Mouse (Mus musculus): ENCODE results near the gene Tsga10ip.
"Not testable (repeated sequence)": the region's sequence is repeated elsewhere in the genome, so short reads cannot be mapped to it uniquely, and the experiment has no call there.

Gene Tsga10ip

DNA sequence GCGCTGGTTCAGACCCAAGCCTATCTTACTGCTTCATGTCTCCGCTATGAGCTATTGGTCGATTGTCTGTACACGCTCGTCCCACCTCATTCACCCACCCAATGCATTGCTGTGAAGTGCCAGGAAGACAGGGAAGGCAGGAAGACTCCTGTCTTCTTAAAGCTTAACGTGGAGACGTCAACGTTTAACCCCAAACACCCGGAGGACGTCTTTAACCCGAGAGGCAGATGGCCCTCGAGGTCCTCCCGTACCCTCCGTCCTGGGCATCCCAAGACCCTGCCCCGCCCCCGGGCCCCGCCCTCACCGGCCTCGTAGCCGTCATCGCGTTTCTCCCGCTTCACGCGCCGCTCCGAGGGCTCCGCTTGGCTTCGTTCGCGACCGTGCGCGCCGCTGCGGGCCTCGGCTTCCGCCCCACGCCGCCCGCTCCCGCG is 14.3 kb downstream of the Tsga10ip start:
- DNase-seq = peak in 1 of 2 experiments; percentile 64

DNA sequence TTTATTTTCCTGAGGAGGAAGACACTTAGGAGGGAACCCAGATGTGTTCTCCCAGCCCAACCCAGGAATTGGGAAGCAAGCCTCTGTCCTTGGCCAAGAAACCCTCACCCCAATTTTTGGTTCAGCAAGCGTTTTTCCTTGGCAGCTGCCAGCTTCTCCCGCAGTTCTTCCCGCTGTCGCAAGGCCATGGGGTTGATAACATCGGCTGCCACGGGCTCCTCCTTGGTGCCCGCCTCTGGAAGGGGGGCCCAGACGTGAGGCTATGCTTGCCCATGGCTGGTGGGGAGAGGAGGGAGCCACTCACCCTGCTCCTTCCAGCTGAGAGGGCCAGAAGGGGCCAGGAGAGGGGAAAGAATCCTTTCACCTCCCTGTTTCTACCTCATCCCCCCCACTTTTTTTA is 17.6 kb downstream of the Tsga10ip start:
- no peak for DNase-seq

DNA sequence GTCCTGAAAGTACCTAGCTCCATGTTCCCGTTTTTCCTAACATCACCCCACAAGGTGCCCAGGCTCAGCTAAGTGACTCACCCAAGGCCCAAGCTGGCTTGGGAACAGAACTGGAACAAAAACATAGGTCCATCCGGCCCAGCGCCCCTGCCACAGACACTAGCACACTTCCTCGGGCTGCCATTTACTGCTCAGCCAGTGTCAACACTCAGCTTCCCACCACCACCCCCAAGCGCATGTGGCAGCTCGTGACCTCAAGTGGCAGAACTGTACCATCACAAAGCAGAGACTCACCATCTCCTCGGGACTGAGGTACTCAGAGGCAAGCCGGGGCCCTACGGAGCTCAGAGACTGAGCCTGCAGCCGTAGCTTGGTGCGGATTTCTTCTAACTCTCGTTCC is 19.0 kb downstream of the Tsga10ip start:
- DNase-seq = no peak

DNA sequence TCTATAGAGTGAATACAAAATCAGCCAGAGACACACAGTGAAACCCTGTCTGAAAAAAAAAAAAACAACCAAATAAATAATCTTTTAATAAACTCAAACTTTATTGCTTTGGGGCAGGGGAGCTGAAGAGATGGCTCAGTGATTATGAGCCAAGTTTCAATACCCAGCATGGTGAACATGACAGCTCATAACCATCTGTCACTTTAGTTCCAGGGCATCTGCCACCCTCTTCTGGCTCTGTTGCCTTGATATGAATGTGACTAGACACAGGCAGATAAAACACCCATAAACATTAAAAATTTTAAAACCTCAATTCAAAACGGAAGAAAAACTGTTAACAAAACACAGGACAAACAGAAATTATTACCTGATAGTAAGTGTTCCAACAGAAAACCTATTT is 24.9 kb downstream of the Tsga10ip start:
- DNase-seq = peak in 1 of 2 experiments; percentile 52

DNA sequence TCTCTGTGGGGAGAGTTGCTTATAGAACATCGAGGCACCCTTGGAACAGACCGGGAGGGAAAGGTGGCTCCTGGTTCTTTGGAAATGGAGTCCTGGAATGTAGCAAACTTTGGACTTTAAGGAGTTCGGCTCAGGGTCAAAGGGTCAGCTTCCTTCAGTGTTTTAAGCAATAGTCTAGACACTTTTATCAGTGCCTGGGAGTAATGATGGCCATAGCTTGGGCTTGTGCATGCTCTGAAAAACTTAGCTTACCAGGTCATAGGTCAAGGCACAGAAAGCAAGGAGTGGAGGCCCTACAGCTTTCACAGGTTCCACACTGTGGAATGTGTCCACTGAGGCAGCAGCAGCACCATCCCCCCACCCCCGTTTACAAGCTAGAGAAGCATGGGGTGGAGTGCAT is 27.6 kb downstream of the Tsga10ip start:
- no peak for DNase-seq

DNA sequence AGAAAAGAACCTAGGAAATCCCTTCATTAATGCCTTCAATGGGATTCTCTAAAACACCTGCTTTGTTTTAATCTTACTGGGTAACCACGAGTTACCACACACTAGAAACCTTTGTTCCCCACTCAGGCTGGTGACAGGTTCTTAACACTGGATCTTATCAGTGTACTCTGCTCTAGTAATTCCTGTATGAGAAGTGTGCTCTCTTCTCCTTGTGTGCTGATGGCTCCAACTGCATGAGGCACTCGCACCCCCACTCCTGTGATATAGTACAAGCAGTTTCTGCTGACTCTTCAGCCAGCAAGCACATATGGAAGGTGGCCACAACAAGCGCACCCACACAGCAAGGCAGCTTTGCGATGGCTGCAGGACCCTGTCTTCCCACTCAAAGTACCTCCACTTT is 28.1 kb downstream of the Tsga10ip start:
- DNase-seq = no peak

DNA sequence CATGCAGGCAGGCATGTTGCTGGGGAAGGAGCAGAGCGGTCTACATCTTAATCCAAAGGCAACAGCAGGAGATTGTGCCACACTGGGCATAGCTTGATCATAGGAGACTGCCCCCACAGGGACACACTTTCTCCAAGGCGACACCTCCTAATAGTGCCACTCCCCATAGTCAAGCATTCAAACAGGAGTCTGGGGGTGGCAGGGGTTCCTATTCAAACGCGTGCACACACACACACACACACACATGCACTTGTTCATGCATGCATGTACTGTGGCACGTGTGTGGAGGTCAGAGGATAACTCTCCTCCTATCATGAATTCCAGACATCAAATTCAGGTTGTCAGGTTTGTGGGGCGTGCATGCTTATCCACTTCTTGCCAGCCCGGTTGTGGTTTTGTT is 29.6 kb downstream of the Tsga10ip start:
- DNase-seq = no peak

DNA sequence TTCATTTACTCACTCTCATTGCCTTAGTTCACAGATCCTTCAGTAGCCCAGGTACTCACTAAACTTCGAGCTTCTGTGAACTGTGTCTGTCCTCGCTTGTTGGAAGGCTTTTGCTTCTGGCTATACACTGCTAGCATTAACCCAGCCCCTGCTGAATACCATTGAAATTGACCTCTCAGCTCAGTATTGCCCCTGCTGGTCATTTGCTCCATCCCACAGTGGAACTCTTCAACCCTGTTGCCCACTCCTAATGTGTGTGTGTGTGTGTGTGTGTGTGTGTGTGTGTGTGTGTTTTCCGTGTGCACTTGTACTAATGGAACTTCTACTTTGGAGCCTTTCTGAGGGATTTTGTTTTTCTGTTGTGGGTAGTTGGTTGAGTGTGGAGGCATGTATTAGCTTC is 31.4 kb downstream of the Tsga10ip start:
- no peak for DNase-seq

DNA sequence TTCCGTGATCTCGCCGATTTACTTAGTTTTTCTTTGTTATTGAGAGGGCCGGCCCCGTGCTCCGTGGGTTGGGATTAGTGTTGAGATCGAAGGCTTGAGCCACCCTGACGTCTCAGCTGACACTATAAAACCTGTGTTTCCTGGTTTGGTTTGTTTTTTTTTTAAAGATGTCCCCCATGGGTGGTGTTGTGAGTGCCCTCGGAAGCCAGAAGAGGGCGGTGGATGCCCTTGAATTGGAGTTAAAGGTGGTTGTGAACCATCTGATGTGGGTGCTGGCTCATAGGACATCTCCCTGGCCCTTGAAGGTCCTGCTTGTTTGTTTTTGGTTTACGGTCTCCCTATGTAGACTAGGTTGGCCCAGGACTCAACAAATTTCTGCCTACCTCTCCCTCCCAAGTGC is 34.9 kb downstream of the Tsga10ip start:
- DNase-seq = no peak

DNA sequence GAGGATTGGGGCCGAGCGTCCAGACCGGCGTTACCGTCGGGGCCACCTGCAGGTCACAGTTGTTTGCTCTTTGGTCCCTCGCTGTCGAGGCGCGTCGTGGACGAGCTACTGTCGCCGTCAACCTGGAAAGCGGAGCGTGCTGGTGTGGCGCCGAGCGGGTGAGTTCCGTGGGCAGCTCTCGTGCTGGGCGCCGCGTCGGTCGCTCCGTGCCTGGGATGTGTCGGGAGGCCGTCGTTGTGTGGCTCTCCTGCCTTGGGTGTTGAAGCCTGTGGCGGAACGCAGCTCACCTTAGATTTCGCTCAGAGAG is 35.3 kb downstream of the Tsga10ip start, which contains the start of gene Banf1:
TSS of gene Banf1 (minus strand) at position 116 of the 307 bp plus-strand sequence.
- DNase-seq = no peak

DNA sequence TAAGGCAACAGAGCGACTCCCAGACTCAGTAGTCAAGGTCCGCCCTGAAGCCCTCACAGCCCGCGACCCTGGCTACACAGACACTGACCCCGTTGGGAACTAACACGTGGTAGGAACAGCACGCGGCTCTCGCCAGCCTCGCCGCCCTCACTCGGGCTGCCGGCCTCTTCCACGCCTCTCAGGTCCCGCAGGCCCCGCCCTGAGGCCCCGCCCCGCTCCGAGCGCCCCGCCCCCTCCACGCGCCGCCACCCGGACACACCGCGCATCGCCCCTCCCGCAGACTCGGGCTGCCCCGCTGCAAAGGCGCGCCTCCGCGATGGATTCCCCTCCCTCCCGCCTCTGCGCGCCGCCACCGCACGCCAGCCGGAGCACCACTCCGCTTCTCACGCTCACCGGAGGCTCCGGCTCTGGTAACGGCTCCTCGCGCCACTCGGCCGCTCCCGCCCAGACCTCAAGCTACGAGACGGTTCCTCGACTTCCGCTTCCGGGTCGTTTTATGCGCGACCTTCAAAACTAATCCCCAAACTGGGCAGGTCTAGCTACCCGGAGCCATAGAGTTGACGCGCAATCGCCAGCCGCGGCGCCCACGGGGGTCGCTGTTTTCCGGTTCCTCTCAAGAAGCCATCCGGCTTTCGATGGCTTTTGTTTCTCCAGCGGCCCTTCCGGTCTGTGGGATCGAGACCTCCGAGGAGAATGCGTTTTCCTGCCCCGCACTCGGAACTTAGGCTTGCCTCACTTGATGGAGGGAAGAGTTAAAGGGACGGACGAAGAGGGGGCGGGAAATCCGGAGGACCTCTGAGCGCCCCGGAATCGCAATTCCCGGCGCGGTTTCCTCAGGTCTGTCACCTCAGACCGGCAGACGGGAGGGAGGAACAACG is 35.9 kb downstream of the Tsga10ip start, which contains the start of gene Eif1ad:
TSS of gene Eif1ad (plus strand) at position 567 of the 878 bp plus-strand sequence.
- peak; percentile 96 to 99 for DNase-seq

DNA sequence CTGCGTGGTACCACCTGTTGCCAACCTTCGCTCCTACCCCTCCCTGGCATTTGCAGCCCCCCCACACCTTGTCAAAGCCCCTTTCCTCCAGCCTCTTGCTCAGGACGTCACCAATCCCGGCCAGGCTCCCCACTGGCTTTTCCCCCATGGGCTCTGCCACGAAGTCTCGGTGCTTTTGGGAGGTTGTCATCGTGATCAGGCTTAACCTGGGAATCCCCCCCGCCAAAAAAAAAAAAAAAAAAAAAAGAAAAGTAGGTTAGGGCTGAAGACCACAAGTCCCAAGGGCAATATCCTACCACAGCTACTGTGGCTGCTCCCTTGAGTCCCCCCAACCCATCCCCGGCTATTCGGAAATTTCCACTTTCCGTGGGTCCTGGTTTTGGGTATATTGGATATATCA is 36.6 kb downstream of the Tsga10ip start:
- DNase-seq = no peak

DNA sequence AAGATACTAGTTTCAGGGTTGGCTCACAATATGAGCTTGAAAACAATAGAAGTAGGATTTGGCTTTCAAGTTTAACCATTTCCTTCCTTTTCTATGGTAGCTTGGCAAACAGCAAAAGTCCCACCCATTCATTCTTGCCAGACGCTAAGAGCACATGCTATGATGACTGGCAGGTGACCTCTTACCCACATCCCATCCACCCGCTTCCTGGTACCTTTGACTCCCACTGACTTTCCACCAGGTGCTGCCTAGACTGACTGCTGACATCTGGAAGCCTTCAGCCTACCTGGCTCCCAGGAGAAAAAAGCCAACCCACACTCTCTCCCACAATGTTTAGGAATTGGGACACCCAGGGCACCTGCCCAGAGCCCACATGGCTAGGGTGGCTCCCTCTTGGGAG is 38.2 kb downstream of the Tsga10ip start:
- no peak for DNase-seq

DNA sequence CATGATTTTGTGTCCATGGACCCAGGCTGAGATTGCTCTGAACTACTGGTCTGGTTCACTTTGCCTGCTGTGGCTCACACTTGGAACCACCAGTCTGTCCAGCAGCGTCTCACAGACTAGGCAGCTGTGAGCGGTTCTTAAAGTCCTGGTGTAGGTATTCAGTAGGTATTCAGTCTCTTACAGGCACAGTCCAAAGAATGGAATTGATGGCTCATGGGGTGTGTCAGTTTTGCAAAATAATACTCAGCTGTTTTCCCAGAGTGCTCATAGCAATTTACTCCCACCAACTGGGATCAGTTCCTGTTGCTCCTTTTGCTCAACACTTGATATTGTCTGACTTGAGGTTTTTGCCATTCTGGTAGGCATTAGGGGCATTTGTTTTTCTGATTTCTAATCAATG is 40.1 kb downstream of the Tsga10ip start:
- DNase-seq = no peak

DNA sequence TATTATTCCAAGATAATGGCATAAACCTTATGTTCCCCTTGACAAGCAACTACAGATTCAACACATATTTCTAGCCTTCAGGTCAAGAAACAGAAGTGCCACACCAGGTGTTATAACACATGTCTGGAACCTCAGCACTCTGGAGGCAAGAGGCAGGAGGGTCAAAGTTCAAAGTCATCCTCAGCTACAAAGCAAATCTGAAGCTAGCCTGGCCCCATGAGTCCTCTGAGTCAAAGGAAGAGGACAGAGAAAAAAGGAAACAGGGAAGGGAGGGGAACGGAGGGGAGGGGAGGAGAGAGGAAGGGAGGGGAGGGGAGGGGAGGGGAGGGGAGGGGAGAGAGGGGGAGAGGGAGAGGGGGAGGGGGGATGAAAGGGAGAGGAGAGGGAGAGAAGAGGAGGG is 46.2 kb downstream of the Tsga10ip start:
- DNase-seq = no peak

DNA sequence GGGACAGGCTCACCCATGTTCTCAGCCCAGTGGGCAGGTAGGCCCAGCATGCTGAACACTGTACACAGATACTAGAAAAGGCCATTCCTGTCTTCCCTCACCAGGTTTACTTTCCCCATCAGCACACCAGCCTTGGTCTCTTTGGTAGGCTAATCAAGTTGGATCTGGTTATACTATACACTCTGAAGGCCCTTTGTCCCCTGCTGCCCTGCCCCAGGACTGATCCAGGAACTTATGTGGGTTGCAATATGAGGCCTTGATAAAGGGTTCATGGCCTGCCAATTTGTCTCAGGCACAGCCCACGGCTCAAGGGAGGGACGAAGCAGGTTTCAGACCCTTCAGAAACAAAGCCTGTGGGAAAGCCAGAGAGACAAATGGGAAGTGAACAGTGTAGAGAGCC is 48.7 kb downstream of the Tsga10ip start:
- no peak for DNase-seq

DNA sequence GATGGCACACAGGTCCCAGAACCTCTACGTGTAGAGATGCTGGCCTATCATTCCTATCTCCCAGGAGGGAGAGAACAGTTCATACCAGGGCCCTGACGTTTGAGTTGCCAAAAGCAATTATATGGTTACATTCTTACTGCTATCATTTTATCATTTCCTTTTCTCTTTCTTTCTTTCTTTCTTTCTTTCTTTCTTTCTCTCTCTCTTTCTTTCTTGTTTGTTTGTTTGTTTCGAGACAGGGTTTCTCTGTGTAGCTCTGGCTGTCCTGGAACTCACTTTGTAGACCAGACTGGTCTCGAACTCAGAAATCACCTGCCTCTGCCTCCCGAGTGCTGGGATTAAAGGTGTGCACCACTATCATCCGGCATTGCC is 52.8 kb downstream of the Tsga10ip start, which contains the start of gene Cst6:
TSS of gene Cst6 (minus strand) at position 73 of the 372 bp plus-strand sequence.
- DNase-seq = not testable (repeated sequence)

DNA sequence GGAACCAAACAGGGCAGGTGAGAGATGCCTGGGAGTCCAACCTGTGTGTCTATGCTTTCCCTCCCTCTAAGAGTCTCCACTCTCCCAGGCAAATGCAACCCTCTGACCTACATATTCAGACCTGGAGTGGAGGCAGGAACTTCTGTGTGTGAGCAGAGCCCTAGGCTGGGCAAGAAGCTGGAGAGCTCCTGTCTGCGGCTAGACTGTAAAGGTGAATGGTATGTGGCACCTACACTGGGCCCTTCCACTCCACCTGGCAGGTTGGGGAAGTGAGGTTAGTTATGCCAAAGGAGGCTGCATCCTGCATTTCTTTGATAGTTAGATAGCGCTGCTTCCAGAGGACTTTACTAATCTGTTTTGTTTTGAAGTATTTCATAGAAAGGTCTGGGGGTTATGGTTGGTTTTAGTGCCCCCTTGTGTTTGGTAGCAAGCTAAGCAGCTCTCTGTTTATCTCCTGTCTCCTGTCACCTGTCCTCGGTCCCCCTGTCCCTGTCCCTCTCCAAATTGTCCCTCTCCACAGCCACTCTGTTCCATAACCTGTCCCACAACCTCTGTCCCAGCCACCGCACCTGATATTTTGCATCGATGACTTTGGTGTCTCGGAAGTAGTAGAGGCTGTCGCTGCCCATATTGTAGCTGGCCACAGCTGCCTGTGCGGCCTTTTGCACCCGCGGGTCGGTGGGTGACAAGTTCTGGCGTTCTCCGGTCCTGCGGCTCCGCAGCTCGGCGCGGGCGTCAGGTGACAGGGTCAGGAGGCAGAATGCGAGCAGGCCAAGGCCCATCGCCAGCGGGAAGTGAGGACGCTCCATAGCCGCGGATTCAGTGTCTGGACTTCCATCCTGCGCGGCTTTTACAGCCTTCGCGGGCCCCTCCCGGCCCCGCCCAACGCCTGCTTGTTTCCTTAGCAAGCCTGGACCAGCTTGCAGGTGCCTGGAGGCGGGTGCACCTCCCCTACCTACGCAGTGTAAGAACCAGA is 53.5 kb downstream of the Tsga10ip start:
- DNase-seq = peak; percentile 79

DNA sequence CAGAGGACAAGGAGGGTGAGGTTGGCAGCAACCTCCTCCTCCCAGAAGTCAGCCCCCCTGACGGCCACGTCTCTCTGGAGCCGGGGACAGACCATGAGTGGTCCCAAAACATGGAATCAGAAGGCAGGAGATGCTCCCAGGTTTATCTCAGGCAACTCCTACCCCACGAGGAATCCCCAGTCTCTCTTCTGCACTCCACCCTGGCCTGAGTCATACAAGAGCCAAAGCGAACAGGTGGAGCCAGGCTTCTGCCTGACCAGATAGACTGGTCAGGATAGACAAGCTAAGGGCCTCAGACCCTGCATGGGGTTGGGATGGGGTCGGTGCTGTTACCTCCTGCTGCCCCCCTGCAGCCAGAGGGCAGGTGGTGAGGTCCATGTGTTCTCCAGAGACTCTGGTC is 54.3 kb downstream of the Tsga10ip start:
- DNase-seq = peak in 1 of 2 experiments; percentile 20

DNA sequence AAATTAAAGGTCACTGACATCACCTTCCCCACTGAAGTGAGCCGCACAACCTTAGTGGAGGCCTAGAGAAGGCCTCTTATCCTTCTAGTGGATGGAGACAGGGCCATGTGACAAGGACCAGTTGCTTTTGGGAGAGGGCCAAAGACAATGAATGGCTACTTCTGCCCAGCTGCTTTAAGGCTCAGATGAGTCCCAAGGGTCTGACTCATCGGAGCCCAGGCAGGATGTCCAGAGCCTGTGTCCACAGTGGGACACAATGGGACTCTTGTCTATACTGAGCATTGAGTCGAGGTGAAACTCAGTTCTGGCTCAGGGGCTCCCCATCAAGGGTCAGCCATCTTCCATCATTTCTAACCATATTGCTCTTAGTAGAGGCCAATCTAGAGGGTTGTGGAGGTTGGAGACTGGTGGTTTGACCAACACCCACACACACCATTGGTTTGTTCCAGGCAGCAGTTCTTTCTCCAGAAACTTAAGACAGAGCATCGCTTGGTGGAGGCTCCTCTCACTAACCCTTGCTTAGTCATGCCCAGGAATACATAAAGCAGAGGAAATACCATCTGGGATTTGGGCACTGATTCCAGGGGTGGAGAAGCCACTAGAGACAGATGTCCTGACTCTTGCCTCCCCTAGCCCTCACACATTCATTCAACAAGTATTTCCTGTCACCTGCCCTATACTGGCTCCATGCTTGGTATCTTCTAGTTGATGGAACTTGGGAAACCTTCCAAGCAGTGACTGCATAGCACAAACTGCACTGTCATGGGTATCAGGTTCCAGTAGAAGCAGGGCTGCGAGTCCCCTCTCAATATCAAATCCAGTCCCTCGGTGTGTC is 56.8 kb downstream of the Tsga10ip start:
- DNase-seq = no peak

DNA sequence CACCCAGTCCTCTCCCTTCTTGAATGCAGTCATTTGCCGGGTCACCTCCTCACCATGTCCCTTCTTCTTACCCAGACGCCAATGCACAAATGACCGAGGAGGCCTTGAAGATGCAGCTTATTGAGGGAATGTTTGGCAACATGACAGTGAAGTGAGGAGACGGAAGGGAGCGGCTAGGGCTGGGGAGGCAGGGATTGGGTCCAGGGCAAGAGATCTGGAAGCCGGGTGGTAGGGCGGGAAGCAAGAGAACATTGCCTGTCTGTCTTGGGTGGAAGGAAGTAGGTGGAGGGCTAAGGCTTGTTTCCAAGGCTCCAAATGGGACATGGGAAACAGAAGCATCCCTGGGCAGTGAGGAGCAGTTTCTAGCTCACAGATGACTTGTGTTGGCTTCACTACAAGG is 61.0 kb downstream of the Tsga10ip start:
- no peak for DNase-seq

Data from cerebellum, postnatal 25 days (tissue).